Mouse (Mus musculus) limb, embryonic 12.5 days (tissue): ENCODE results near the gene Zbtb1. TPM values are rescaled to one million over a fixed set of nuclear protein-coding genes. Genes with fewer than 3 reads are reported as not detected.

ENCODE experiments used
- ATAC-seq: fragments of 200-750 bp; cut with Nextera tagmentation; 2 replicates; pipeline ENCODE4 v1.8.0; 2017; ENCODE audit warnings: low read depth, moderate TSS enrichment; ENCODE audit not compliant: insufficient number of reproducible peaks, insufficient read depth, low FRiP score, low TSS enrichment
- H3K27ac ChIP-seq: fragments of 300-500 bp; sonication (generic); 2 replicates; pipeline ENCODE4 v1.5.1; 2016; ENCODE audit warnings: mild to moderate bottlenecking, moderate library complexity
- H3K27me3 ChIP-seq: fragments of 300-500 bp; sonication (generic); 2 replicates; pipeline ENCODE4 v1.6.1; 2016; ENCODE audit warnings: mild to moderate bottlenecking, moderate library complexity
- H3K36me3 ChIP-seq: fragments of 300-500 bp; sonication (generic); 2 replicates; pipeline ENCODE4 v1.6.1; 2016; ENCODE audit warnings: mild to moderate bottlenecking, moderate library complexity
- H3K4me1 ChIP-seq: fragments of 300-500 bp; sonication (generic); replicated peaks from 2 replicates; pipeline ENCODE4 v1.6.1; 2016
- H3K4me2 ChIP-seq: fragments of 300-500 bp; sonication (generic); 2 replicates; pipeline ENCODE4 v1.6.1; 2016; ENCODE audit warnings: mild to moderate bottlenecking, moderate library complexity
- H3K4me3 ChIP-seq: fragments of 300-500 bp; sonication (generic); replicated peaks from 2 replicates; pipeline ENCODE4 v1.5.1; 2016; ENCODE audit warnings: mild to moderate bottlenecking
- H3K9ac ChIP-seq: fragments of 300-500 bp; sonication (generic); replicated peaks from 2 replicates; pipeline ENCODE4 v1.6.1; 2016; ENCODE audit warnings: mild to moderate bottlenecking, moderate library complexity
- H3K9me3 ChIP-seq: fragments of 300-500 bp; sonication (generic); 2 replicates; pipeline ENCODE4 v1.6.1; 2016; ENCODE audit warnings: mild to moderate bottlenecking, moderate library complexity
- WGBS: fragments of 180-500 bp; shearing (Covaris S2); methylation state at CpG from one replicate; pipeline ENCODE4 v1.1.7; 2016; 5-methylcytosine and 5-hydroxymethylcytosine counted together
- polyA plus RNA-seq: library from polyadenylated mRNA; unstranded; fragments of >200 nt; fragmentation: Nextera tagmentation; extraction: Ambion mirVana; gene quantifications from 2 replicates; pipeline ENCODE4 v1.2.1, GENCODE M21; 2016

Zbtb1 gene
- polyA plus RNA-seq, 1 experiment from 2014 or later = 12.2 TPM

DNA sequence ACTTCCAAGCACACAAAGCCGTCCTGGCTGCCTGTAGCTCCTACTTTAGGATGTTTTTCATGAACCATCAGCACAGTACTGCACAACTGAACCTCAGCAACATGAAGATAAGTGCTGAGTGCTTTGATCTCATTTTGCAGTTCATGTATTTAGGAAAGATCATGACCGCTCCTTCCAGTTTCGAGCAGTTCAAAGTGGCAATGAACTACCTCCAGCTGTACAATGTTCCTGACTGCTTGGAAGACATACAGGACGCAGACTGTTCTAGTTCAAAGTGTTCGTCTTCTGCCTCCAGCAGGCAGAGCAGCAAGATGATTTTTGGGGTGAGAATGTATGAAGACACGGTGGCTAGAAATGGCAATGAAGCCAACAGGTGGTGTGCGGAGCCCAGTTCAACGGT lies 15.3 kb downstream of the Zbtb1 start:
- Histone ChIP-seq H3K4me1 (no peaks in the 10 kb centered on the region), H3K36me3 (peaks cover 50% of the 10 kb centered on the region), H3K9ac (no peak overlapping the region), H3K27me3 (no peaks in the 10 kb centered on the region), H3K4me2 (no peak overlapping the region), H3K9me3 (no peaks in the 10 kb centered on the region), H3K4me3 (no peak overlapping the region), H3K27ac (no peak overlapping the region)
- 94% methylated on average over 8 of the region's 8 CpGs for WGBS
- ATAC-seq = no peak

DNA sequence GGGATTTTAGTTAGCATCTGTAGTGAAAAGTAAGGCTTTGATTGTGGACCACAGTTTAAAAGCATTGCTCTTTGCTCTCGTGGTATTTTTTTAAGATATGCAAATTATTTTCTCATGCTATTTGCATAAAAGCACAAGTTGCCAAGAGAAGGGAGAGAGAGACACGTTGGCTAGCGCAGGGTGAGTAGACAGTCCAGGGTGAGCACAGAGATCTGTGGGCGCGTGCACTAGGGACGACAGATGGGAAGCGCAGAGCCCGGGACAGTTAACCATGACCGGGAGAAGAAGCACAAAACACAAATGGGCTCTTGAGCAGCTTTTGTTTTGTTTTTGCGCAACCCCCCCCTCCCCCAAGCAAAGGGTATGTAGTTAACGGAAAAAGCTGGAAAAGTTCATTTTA lies 18.7 kb downstream of the Zbtb1 start:
- WGBS = 90% methylated on average over 11 of the region's 11 CpGs
- no peaks in the 10 kb centered on the region for H3K9me3 ChIP-seq
- no peaks in the 10 kb centered on the region for H3K27me3 ChIP-seq
- no peaks in the 10 kb centered on the region for H3K4me1 ChIP-seq
- ATAC-seq = no peak
- no peak overlapping the region for H3K4me3 ChIP-seq
- peaks cover 53% of the 10 kb centered on the region for H3K36me3 ChIP-seq
- no peak overlapping the region for H3K9ac ChIP-seq
- H3K27ac ChIP-seq = no peak overlapping the region
- H3K4me2 ChIP-seq = no peak overlapping the region

DNA sequence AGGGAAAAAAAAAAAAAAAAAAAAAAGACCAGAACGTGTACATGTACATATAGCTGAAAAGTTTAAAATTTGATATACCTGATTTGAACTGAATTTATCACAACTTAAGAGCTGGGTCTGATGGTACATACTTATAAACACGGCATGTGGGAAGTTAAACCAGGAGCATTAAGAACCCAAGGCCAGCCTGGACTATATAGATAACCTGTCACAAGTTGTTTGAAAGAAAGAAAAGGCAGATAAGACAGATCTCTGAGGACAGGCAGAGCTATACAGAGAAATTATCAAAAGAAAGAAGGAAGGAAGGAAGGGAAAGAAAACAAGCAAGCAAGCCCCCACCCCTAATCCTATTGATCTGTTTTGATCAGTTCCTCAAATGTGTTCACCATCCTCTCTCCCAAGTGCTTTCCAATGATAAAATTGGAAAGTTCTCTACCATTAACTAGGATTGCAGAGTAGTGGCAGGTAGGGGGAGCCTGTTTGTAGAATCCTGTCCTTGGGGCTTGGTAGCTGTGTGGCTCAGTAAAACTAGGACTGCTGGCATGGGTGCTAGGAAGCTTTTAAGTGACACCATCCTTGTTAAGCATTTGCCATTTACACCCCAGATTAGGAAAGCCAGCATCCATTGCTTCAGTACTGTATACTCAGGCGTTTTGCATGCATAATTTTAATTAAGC lies 21.7 kb downstream of the Zbtb1 start:
- H3K9me3 ChIP-seq = no peaks in the 10 kb centered on the region
- peaks cover 29% of the 10 kb centered on the region for H3K36me3 ChIP-seq
- no peak overlapping the region for H3K9ac ChIP-seq
- 74% methylated on average over 3 of the region's 3 CpGs for WGBS
- ATAC-seq = no peak
- H3K4me3 ChIP-seq = no peak overlapping the region
- no peaks in the 10 kb centered on the region for H3K27me3 ChIP-seq
- no peaks in the 10 kb centered on the region for H3K4me1 ChIP-seq
- H3K4me2 ChIP-seq = no peak overlapping the region
- no peak overlapping the region for H3K27ac ChIP-seq

DNA sequence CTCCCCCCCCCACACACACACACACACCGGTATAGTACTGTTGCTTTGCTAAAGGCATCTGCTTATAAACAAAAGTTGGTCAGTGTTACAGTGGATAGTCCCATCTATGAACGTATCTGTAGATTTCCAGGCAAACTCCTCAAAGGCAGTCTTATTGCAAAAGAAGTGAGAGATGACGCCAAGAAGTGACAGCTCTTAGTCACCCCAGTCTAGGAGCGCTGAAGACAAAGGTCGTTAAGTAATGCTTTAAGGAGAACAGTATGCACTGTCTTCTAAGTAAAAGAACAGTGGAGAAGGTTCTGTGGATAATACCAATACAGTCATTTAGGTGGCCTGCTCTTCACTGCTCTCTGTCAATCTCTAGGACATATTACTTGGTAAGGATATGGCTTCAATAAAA lies 22.9 kb downstream of the Zbtb1 start:
- Histone ChIP-seq H3K9ac (no peak overlapping the region), H3K27me3 (no peaks in the 10 kb centered on the region), H3K36me3 (peaks cover 23% of the 10 kb centered on the region), H3K4me3 (no peak overlapping the region), H3K4me2 (no peak overlapping the region), H3K9me3 (no peaks in the 10 kb centered on the region), H3K4me1 (no peaks in the 10 kb centered on the region), H3K27ac (no peak overlapping the region)
- 80% methylated on average over 5 of the region's 5 CpGs for whole genome bisulfite sequencing
- no peak for ATAC-seq

DNA sequence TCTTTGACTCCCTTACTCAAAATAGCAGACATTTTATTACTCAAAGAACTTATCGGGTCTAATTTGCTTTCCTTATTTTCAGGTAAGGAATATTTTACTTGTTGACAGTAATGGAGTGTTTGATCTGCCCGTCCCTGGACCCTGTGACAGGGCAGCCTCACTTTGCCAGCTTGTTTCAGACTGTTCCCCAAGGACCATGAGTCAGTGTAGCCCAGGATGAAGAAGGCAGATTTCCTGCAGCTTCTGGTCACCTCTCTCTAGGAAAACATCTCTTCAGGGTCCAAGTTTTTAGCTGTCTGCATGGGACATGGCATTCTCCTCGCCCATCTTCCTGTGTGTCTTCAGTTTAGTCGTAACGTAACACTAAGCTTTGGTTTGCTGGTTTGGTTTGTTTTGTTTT lies 27.2 kb downstream of the Zbtb1 start:
- Histone ChIP-seq H3K9me3 (no peaks in the 10 kb centered on the region), H3K36me3 (no peaks in the 10 kb centered on the region), H3K4me2 (no peak overlapping the region), H3K4me1 (no peaks in the 10 kb centered on the region), H3K4me3 (no peak overlapping the region), H3K9ac (no peak overlapping the region), H3K27ac (no peak overlapping the region), H3K27me3 (peaks cover 3% of the 10 kb centered on the region)
- ATAC-seq = no peak
- WGBS = 88% methylated on average over 5 of the region's 5 CpGs

DNA sequence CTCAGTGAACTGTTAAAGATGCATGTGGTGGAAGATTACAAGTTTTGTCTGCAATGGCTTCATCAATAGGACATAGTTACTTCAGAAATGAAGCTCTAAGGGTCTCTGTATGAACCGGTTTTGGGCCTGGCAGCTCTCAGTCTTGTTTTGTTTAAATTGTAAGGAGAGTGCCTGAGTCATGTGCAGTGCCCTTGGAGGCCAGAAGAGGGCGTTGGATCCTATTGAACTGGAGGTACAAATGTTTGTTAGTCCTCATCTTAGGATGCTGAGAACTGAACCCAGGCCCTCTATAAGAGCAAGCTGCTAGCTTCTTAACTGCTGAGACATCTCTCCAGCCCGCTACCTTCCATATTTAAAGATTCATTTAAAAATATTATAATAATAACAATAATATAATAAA lies 31.6 kb downstream of the Zbtb1 start:
- WGBS = 63% methylated on average over 3 of the region's 3 CpGs
- Histone ChIP-seq H3K27me3 (peaks cover 29% of the 10 kb centered on the region), H3K4me2 (no peak overlapping the region)

DNA sequence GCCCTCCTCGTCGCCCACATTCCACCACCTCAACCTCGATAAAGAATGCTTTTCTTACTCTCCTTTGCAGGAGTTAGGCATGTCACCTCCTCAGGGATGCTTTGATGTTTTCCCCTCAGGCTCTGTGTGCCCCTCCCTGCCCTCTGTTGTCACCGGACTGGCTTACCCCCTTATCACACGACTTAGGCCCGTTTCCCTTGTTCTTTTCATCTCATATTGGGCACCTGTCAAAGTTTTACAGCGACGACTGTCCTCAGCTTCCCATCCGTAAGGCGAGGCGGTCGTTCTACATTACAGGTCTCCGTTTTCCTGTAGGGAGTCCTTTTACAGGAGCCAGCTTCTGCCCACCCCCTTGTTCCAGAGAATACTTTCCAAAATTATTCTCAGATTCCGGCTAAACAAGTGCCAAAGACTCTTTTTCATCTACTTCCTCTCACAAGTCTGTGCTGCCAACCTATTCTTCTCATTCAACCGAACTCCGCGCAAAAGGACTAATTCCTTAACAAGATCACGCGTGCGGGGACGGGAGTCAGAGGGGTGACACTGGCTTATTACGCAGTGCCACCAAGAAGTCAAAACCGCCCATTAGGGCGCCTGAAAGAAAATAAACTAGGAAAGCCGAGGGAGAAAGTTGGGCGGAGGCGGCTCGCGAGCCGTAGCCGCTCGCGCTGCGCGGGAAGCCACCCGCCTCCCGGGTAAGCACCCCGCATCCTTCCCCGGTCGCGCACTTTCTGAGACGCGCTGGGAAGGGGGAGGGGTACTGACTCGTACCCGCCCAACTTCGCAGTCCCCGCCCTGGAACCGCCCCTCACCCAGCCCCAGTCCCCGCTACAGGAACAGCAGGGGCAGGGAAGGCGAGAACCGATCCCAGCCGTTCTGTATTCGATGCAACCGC lies 33.2 kb downstream of the Zbtb1 start:
- WGBS = under 1% methylated on average over 51 of the region's 54 CpGs
- peak overlapping the region; percentile 65 for H3K4me3 ChIP-seq
- H3K27ac ChIP-seq = peak overlapping the region; percentile 92
- peak overlapping the region; percentile 67 for H3K9ac ChIP-seq
- no peaks in the 10 kb centered on the region for H3K36me3 ChIP-seq
- H3K4me2 ChIP-seq = peak overlapping the region; percentile 84
- H3K9me3 ChIP-seq = no peaks in the 10 kb centered on the region
- ATAC-seq = peak; percentile 90
- peaks cover 40% of the 10 kb centered on the region for H3K27me3 ChIP-seq
- H3K4me1 ChIP-seq = peaks cover 23% of the 10 kb centered on the region

More for the DNA sequence above, 31.6 kb downstream of the Zbtb1 start:
- no peaks in the 10 kb centered on the region for H3K36me3 ChIP-seq
- H3K27ac ChIP-seq = no peak overlapping the region
- H3K9ac ChIP-seq = no peak overlapping the region
- no peaks in the 10 kb centered on the region for H3K9me3 ChIP-seq
- H3K4me3 ChIP-seq = no peak overlapping the region
- H3K4me1 ChIP-seq = peaks cover 18% of the 10 kb centered on the region
- ATAC-seq = no peak

DNA sequence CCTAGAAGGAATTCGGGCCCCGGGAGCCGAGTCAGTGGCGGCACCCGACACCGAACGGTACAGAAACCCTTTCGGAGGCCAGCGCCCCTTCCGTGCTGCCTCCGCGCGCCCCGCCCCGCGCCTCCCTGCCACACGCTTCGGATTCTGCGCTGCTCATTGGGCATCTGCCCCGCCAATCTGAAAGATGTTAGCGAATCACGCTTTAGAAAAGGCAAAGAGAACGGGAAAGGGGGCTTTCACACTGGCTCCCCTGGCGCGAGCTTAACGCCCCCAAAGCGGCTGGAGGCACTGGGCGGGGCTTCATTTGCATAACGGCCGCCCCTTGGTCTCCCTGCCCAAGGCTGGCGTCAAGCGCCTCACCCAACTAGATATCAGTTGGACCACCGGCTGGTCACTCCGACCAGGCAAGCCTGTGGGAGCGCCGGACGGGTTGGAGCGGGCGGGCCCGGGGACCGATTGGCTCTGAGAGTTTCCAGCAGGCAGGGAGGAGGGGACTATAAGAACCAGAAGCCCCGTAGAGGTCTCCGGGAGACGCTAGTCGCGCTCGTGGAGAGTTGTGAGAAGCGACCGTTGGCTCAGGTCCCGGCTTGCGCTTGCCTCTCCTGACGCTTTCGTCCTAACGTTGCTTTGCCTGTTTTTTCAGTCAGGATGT lies 33.9 kb downstream of the Zbtb1 start, which contains the start of gene Hspa2:
TSS of gene Hspa2 (plus strand) at position 291 of the 652 bp plus-strand sequence.
- under 1% methylated on average over 54 of the region's 54 CpGs for WGBS
- peak within 1 kb of the TSS; percentile 84 for H3K4me2 ChIP-seq
- H3K36me3 ChIP-seq = no peaks in the 10 kb centered on the region
- H3K27me3 ChIP-seq = peaks cover 40% of the 10 kb centered on the region
- H3K9me3 ChIP-seq = no peaks in the 10 kb centered on the region
- peak within 1 kb of the TSS; percentile 67 for H3K9ac ChIP-seq
- H3K4me3 ChIP-seq = peak within 1 kb of the TSS; percentile 65
- H3K4me1 ChIP-seq = peaks cover 23% of the 10 kb centered on the region
- H3K27ac ChIP-seq = peak within 1 kb of the TSS; percentile 92
- peak; percentile 97 for ATAC-seq

DNA sequence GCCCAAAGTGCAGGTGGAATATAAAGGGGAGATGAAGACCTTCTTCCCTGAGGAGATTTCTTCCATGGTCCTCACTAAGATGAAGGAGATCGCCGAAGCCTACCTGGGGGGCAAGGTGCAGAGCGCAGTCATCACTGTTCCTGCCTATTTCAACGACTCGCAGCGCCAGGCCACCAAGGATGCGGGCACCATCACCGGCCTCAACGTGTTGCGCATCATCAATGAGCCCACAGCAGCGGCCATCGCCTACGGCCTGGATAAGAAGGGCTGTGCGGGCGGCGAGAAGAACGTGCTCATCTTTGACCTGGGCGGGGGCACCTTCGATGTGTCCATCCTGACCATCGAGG lies 34.7 kb downstream of the Zbtb1 start:
- no peak overlapping the region for H3K27ac ChIP-seq
- no peaks in the 10 kb centered on the region for H3K36me3 ChIP-seq
- peaks cover 40% of the 10 kb centered on the region for H3K27me3 ChIP-seq
- 6% methylated on average over 20 of the region's 20 CpGs for WGBS
- H3K4me1 ChIP-seq = peaks cover 29% of the 10 kb centered on the region
- peak overlapping the region; percentile 65 for H3K4me3 ChIP-seq
- H3K9me3 ChIP-seq = no peaks in the 10 kb centered on the region
- no peak overlapping the region for H3K9ac ChIP-seq
- H3K4me2 ChIP-seq = peak overlapping the region; percentile 84
- no peak for ATAC-seq

DNA sequence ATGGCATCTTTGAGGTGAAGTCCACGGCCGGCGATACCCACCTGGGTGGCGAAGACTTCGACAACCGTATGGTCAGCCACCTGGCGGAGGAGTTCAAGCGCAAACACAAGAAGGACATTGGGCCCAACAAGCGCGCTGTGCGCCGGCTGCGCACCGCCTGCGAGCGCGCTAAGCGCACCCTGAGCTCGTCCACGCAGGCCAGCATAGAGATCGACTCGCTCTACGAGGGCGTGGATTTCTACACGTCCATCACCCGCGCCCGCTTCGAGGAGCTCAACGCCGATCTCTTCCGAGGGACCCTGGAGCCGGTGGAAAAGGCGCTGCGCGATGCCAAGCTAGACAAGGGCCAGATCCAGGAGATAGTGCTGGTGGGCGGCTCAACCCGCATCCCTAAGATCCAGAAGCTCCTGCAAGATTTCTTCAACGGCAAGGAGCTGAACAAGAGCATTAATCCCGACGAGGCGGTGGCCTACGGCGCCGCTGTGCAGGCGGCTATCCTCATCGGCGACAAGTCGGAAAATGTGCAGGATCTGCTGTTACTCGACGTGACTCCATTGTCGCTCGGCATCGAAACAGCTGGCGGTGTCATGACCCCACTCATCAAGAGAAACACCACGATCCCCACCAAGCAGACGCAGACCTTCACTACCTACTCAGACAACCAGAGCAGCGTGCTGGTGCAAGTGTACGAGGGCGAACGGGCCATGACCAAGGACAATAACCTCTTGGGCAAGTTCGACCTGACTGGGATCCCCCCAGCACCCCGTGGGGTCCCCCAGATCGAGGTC lies 35.3 kb downstream of the Zbtb1 start:
- H3K27ac ChIP-seq = no peak overlapping the region

More for the DNA sequence above, 35.3 kb downstream of the Zbtb1 start:
- H3K9ac ChIP-seq = no peak overlapping the region
- H3K4me1 ChIP-seq = peaks cover 29% of the 10 kb centered on the region
- WGBS = 3% methylated on average over 64 of the region's 64 CpGs
- H3K36me3 ChIP-seq = no peaks in the 10 kb centered on the region
- peak overlapping the region; percentile 65 for H3K4me3 ChIP-seq
- ATAC-seq = no peak
- H3K27me3 ChIP-seq = peaks cover 40% of the 10 kb centered on the region
- H3K9me3 ChIP-seq = no peaks in the 10 kb centered on the region
- peak overlapping the region; percentile 84 for H3K4me2 ChIP-seq
